Mouse (Mus musculus) forebrain, embryonic 11.5 days (tissue): ENCODE results near the gene Nelfe. TPM values are rescaled to one million over a fixed set of nuclear protein-coding genes. Genes with fewer than 3 reads are reported as not detected.

Experiments used
- ATAC-seq: fragments of 200-750 bp; cut with Nextera tagmentation; replicated peaks from 2 replicates; pipeline ENCODE4 v1.8.0; 2017; ENCODE audit warnings: moderate TSS enrichment; ENCODE audit not compliant: low FRiP score
- DNase-seq: peaks from one replicate; pipeline ENCODE4 v3.0.0-alpha.2; 2017; ENCODE audit warnings: low spot score
- H3K27ac ChIP-seq: fragments of 300-500 bp; sonication (generic); 2 replicates; pipeline ENCODE4 v1.5.1; 2014; ENCODE audit warnings: low read depth, low read length
- H3K27me3 ChIP-seq: fragments of 300-500 bp; sonication (generic); 2 replicates; pipeline ENCODE4 v1.6.1; 2014; ENCODE audit warnings: mild to moderate bottlenecking, low read length, mixed read lengths; ENCODE audit not compliant: control insufficient read depth, insufficient read depth
- H3K36me3 ChIP-seq: fragments of 300-500 bp; sonication (generic); 2 replicates; pipeline ENCODE4 v1.6.1; 2014; ENCODE audit warnings: mild to moderate bottlenecking, low read length, moderate library complexity, mixed read lengths; ENCODE audit not compliant: control insufficient read depth, insufficient read depth
- H3K4me1 ChIP-seq: fragments of 300-500 bp; sonication (generic); replicated peaks from 2 replicates; pipeline ENCODE4 v1.6.1; 2014; ENCODE audit warnings: low read length, mixed read lengths; ENCODE audit not compliant: control insufficient read depth, insufficient read depth
- H3K4me2 ChIP-seq: fragments of 300-500 bp; sonication (generic); 2 replicates; pipeline ENCODE4 v1.6.1; 2014; ENCODE audit warnings: low read depth, mild to moderate bottlenecking, low read length, moderate library complexity, mixed read lengths; ENCODE audit not compliant: severe bottlenecking
- H3K4me3 ChIP-seq: fragments of 300-500 bp; sonication (generic); 2 replicates; pipeline ENCODE4 v1.5.1; 2014; ENCODE audit warnings: low read depth, low read length
- H3K9ac ChIP-seq: fragments of 300-500 bp; sonication (generic); 2 replicates; pipeline ENCODE4 v1.6.1; 2014; ENCODE audit warnings: low read length
- H3K9me3 ChIP-seq: fragments of 300-500 bp; sonication (generic); 2 replicates; pipeline ENCODE4 v1.6.1; 2016; ENCODE audit warnings: low read length, mixed read lengths; ENCODE audit not compliant: control insufficient read depth
- WGBS: fragments of 180-500 bp; shearing (Covaris S2); extraction: QIAGEN DNeasy Blood & Tissue Kit; methylation state at CpG from one replicate; pipeline ENCODE4 v1.1.7; 2014; 5-methylcytosine and 5-hydroxymethylcytosine counted together
- polyA plus RNA-seq: library from polyadenylated mRNA; unstranded; fragments of >200 nt; fragmentation: Nextera tagmentation; extraction: Ambion mirVana; gene quantifications from 2 replicates; pipeline ENCODE4 v1.2.1, GENCODE M21; 2014

The Nelfe gene
- polyA plus RNA-seq, 1 experiment from 2014 or later, result 143 TPM

GRCm38 (mm10) chr17:34854761-34855160 is 4.6 kb downstream of the Nelfe start:
- Histone ChIP-seq H3K4me1 (peaks cover 9% of the 10 kb centered on the region; the same call in 1 of the 2 replicates), H3K9me3 (no peaks in the 10 kb centered on the region), H3K27ac (no peak overlapping the region), H3K9ac (no peak overlapping the region), H3K4me3 (no peak overlapping the region), H3K36me3 (peaks cover 19% of the 10 kb centered on the region), H3K4me2 (no peak overlapping the region), H3K27me3 (no peaks in the 10 kb centered on the region)
- no peak for DNase-seq
- WGBS, result 86% methylated on average over 3 of the region's 3 CpGs
- ATAC-seq, result no peak

- Histone ChIP-seq H3K36me3 (peaks cover 19% of the 10 kb centered on the region), H3K9ac (no peak overlapping the region), H3K4me2 (no peak overlapping the region), H3K4me3 (no peak overlapping the region), H3K27ac (no peak overlapping the region), H3K4me1 (peaks cover 8% of the 10 kb centered on the region; the same call in 1 of the 2 replicates), H3K9me3 (no peaks in the 10 kb centered on the region), H3K27me3 (no peaks in the 10 kb centered on the region)
- no peak for DNase-seq
- no peak for ATAC-seq
- WGBS, result 43% methylated on average over 3 of the region's 3 CpGs
Observed at GRCm38 (mm10) chr17:34855825-34856224, 5.6 kb downstream of the Nelfe start.

- Histone ChIP-seq H3K9ac (no peak overlapping the region), H3K4me2 (no peak overlapping the region), H3K27ac (no peak overlapping the region), H3K9me3 (no peaks in the 10 kb centered on the region), H3K27me3 (no peaks in the 10 kb centered on the region), H3K36me3 (peaks cover 11% of the 10 kb centered on the region; the same call in 1 of the 2 replicates), H3K4me3 (no peak overlapping the region), H3K4me1 (no peaks in the 10 kb centered on the region)
- ATAC-seq (no peak), DNase-seq (no peak)
- WGBS, result 92% methylated on average over 4 of the region's 4 CpGs
Observed at GRCm38 (mm10) chr17:34858670-34859069, 8.5 kb downstream of the Nelfe start.

GRCm38 (mm10) chr17:34860514-34860913 is 10.3 kb downstream of the Nelfe start:
- 89% methylated on average over 9 of the region's 9 CpGs for WGBS
- H3K27me3 ChIP-seq, result no peaks in the 10 kb centered on the region
- no peak overlapping the region for H3K9ac ChIP-seq
- H3K4me1 ChIP-seq, result no peaks in the 10 kb centered on the region
- H3K4me2 ChIP-seq, result no peak overlapping the region
- no peak for DNase-seq
- H3K36me3 ChIP-seq, result peaks cover 4% of the 10 kb centered on the region; the same call in 1 of the 2 replicates
- H3K4me3 ChIP-seq, result no peak overlapping the region
- no peak overlapping the region for H3K27ac ChIP-seq
- H3K9me3 ChIP-seq, result no peaks in the 10 kb centered on the region
- no peak for ATAC-seq

GRCm38 (mm10) chr17:34861704-34862415 is 11.7 kb downstream of the Nelfe start:
- WGBS, result 74% methylated on average over 13 of the region's 13 CpGs

GRCm38 (mm10) chr17:34862416-34863081 is 12.4 kb downstream of the Nelfe start, which contains the start of gene Cfb:
TSS of gene Cfb (minus strand) at chr17:34862518.
- no peaks in the 10 kb centered on the region for H3K27me3 ChIP-seq
- H3K4me3 ChIP-seq, result no peak within 1 kb of the TSS
- ATAC-seq (no peak), DNase-seq (no peak)
- H3K27ac ChIP-seq, result no peak within 1 kb of the TSS
- no peaks in the 10 kb centered on the region for H3K36me3 ChIP-seq
- H3K9me3 ChIP-seq, result no peaks in the 10 kb centered on the region
- no peak within 1 kb of the TSS for H3K9ac ChIP-seq
- H3K4me2 ChIP-seq, result no peak within 1 kb of the TSS
- WGBS, result 73% methylated on average over 8 of the region's 8 CpGs
- no peaks in the 10 kb centered on the region for H3K4me1 ChIP-seq

More at GRCm38 (mm10) chr17:34861704-34862415, 11.7 kb downstream of the Nelfe start:
- Histone ChIP-seq H3K27ac (no peak overlapping the region), H3K4me2 (no peak overlapping the region), H3K4me1 (no peaks in the 10 kb centered on the region), H3K27me3 (no peaks in the 10 kb centered on the region), H3K36me3 (no peaks in the 10 kb centered on the region), H3K9me3 (no peaks in the 10 kb centered on the region), H3K4me3 (no peak overlapping the region), H3K9ac (no peak overlapping the region)
- DNase-seq (no peak), ATAC-seq (no peak)

GRCm38 (mm10) chr17:34865981-34866380 is 15.8 kb downstream of the Nelfe start:
- Histone ChIP-seq H3K9me3 (no peaks in the 10 kb centered on the region), H3K4me2 (no peak overlapping the region), H3K9ac (no peak overlapping the region), H3K27ac (no peak overlapping the region), H3K4me1 (no peaks in the 10 kb centered on the region), H3K36me3 (no peaks in the 10 kb centered on the region), H3K4me3 (no peak overlapping the region), H3K27me3 (no peaks in the 10 kb centered on the region)
- no peak for ATAC-seq
- no peak for DNase-seq
- 63% methylated on average over 7 of the region's 7 CpGs for WGBS

GRCm38 (mm10) chr17:34874321-34874720 is 24.1 kb downstream of the Nelfe start:
- Histone ChIP-seq H3K9me3 (no peaks in the 10 kb centered on the region), H3K9ac (no peak overlapping the region), H3K4me2 (no peak overlapping the region), H3K27ac (no peak overlapping the region), H3K27me3 (no peaks in the 10 kb centered on the region), H3K4me3 (no peak overlapping the region), H3K36me3 (no peaks in the 10 kb centered on the region), H3K4me1 (no peaks in the 10 kb centered on the region)
- ATAC-seq (no peak), DNase-seq (no peak)
- WGBS, result 93% methylated on average over 6 of the region's 6 CpGs
